ENCODE assay signal across 22 mouse cellular contexts in the genomic region with DNA sequence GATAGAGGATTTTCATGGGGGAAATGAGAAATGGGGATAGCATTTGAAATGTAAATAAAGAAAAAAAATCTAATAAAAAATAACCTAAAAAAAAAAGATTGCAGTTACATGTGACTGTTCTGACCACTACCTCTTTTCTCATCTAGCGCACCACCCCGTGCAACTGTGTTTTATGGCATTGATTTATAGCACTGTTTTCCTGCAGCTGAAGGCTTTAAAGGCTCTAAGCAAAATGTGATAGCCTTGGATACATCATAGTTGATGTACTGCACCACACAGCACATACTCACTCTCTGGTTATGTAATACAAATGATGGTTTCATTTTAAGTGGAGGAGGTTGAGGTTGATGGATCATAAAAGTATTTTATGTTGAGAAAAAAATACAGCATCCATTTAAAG.
"Had no signal": no experiment of that assay in that cellular context is flagged by ENCODE, and none has a peak within 500 bp of the region (broad histone marks: within the 10 kb centered on the region; RNA-seq: fewer than 3 reads in every experiment).

No protein-coding gene starts in this region.

- ATAC-seq: hindbrain, postnatal 0 days; intestine, embryonic 16.5 days had no signal

- DNase-seq: gastrocnemius, postnatal 14 days; gastrocnemius, postnatal 36 days; heart, adult 18-20 months; heart, postnatal 10 days; heart, postnatal 4 days; kidney, adult 11 months; kidney, adult 2 months; kidney, adult 9 months; kidney, postnatal 14 days; kidney, postnatal 36 days; layer of hippocampus, adult 9-11 months; layer of hippocampus, postnatal 36 days; left cerebral cortex, postnatal 4 days had no signal

- H3K27ac ChIP-seq: hindbrain, embryonic 13.5 days; hindbrain, embryonic 15.5 days; hindbrain, postnatal 0 days; kidney, postnatal 0 days; limb, embryonic 13.5 days; limb, embryonic 15.5 days had no signal

- H3K27me3 ChIP-seq: heart, embryonic 12.5 days; hindbrain, embryonic 13.5 days; hindbrain, embryonic 15.5 days; limb, embryonic 13.5 days; limb, embryonic 15.5 days had no signal

- H3K4me2 ChIP-seq: heart, embryonic 12.5 days; hindbrain, embryonic 13.5 days; hindbrain, embryonic 15.5 days; limb, embryonic 13.5 days; limb, embryonic 15.5 days had no signal

- H3K36me3 ChIP-seq: heart, embryonic 10.5 days; heart, embryonic 12.5 days; hindbrain, embryonic 13.5 days; hindbrain, embryonic 15.5 days; limb, embryonic 13.5 days; limb, embryonic 15.5 days had no signal

- H3K9me3 ChIP-seq: heart, embryonic 10.5 days; heart, embryonic 12.5 days; hindbrain, embryonic 13.5 days; hindbrain, embryonic 15.5 days; limb, embryonic 13.5 days; limb, embryonic 15.5 days had no signal

- H3K9ac ChIP-seq: heart, embryonic 12.5 days; hindbrain, embryonic 13.5 days; hindbrain, embryonic 15.5 days; limb, embryonic 13.5 days; limb, embryonic 15.5 days had no signal

- H3K4me1 ChIP-seq: heart, embryonic 10.5 days; hindbrain, embryonic 13.5 days; hindbrain, embryonic 15.5 days; limb, embryonic 13.5 days; limb, embryonic 15.5 days had no signal

- H3K4me3 ChIP-seq: heart, embryonic 10.5 days; heart, embryonic 12.5 days; hindbrain, embryonic 13.5 days; hindbrain, embryonic 15.5 days; limb, embryonic 13.5 days; limb, embryonic 15.5 days had no signal
